Mouse (Mus musculus): ENCODE results near the gene Scaf8. TPM values are rescaled to one million over a fixed set of nuclear protein-coding genes. Genes with fewer than 3 reads are reported as not detected.
"Not testable (repeated sequence)": the region's sequence is repeated elsewhere in the genome, so short reads cannot be mapped to it uniquely, and the experiment has no call there.

Gene Scaf8
- polyA plus RNA-seq, 1 experiment from 2014 or later, result 14.2 TPM

DNA sequence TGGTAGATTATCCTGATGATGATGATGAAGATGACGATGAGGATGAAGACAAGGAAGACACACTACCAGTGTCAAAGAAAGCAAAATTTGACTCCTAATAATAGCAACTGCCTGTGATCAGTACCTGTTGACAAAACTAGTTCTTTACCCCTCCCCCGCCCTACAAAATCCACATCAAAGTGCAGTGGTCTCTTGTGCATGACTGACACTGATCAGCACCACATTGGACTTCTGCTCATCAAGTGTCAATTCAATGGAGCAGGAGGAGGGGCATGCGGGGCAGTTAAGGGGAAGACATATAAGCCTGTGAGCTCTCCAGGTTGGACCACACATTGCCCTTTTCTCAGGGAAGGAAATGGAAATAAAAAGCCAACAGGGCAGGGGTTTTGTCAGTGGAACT, 29.6 kb upstream of the Scaf8 start:
- peak overlapping the region; percentile 51 for H3K4me3 ChIP-seq (replicated peaks)
- H3K4me2 ChIP-seq, result peak overlapping the region; percentile 70
- peak overlapping the region; percentile 59; the same call in 1 of the 2 replicates for H3K9ac ChIP-seq (replicated peaks)
- H3K9me3 ChIP-seq (replicated peaks), result peaks cover 3% of the 10 kb centered on the region
- no peaks in the 10 kb centered on the region for H3K27me3 ChIP-seq (replicated peaks)
- peak overlapping the region; percentile 95 for H3K27ac ChIP-seq (replicated peaks)
- H3K36me3 ChIP-seq, result no peaks in the 10 kb centered on the region
- no peak for ATAC-seq (ENCODE audit: low FRiP score)
- no peaks in the 10 kb centered on the region for H3K4me1 ChIP-seq
- 66% methylated on average over 3 of the region's 3 CpGs for WGBS

DNA sequence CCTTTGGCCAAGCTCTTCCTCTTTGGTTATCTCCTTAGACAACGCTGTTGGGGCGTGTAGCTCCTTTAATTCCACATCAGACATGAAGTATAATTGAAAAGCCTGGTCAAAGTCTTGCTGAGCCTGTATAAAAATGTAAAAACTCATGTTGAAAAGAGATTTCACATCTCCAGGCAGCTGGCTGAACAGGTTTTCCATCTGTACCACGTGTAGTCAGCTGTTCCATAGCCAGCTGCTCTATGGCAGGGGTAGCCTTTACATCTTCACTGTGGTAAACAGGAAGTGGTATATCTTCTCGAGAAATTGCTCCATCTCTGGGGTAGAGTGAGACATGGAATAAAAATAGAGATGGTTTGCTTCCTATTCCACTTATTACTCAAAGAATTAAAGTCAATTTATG, 22.1 kb upstream of the Scaf8 start:
- Histone ChIP-seq H3K4me2 (no peak overlapping the region), H3K36me3 (no peaks in the 10 kb centered on the region), H3K27me3 (replicated peaks) (no peaks in the 10 kb centered on the region), H3K4me1 (no peaks in the 10 kb centered on the region), H3K27ac (replicated peaks) (no peak overlapping the region), H3K9ac (replicated peaks) (no peak overlapping the region), H3K9me3 (replicated peaks) (no peaks in the 10 kb centered on the region), H3K4me3 (replicated peaks) (no peak overlapping the region)
- 56% methylated on average over 4 of the region's 4 CpGs for WGBS
- no peak for ATAC-seq (ENCODE audit: low FRiP score)

DNA sequence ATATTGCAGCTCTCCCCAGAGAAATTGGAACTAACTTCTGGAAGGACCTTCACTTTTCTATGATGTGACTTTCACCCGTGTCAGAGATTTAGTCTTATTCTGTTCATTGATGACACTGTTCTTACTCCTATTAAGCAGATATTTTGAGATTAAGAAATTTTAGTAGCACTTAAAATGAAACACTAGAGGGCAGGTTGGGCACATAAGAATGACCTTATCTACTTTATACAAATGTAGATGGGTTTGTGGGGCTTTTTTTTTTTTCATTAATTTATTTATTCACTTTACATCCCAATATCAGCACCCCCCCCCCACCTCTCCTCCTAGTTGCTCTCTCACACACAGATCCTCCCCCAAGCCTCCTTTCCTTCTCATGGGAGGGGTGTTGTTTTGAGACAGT, 15.5 kb upstream of the Scaf8 start:
- not testable (repeated sequence) for H3K4me3 ChIP-seq (replicated peaks); H3K4me2 ChIP-seq; H3K36me3 ChIP-seq; H3K9ac ChIP-seq (replicated peaks); H3K9me3 ChIP-seq (replicated peaks); H3K27me3 ChIP-seq (replicated peaks); H3K27ac ChIP-seq (replicated peaks); H3K4me1 ChIP-seq; ATAC-seq (ENCODE audit: low FRiP score)
- WGBS, result 88% methylated on average over 1 of the region's 1 CpGs

DNA sequence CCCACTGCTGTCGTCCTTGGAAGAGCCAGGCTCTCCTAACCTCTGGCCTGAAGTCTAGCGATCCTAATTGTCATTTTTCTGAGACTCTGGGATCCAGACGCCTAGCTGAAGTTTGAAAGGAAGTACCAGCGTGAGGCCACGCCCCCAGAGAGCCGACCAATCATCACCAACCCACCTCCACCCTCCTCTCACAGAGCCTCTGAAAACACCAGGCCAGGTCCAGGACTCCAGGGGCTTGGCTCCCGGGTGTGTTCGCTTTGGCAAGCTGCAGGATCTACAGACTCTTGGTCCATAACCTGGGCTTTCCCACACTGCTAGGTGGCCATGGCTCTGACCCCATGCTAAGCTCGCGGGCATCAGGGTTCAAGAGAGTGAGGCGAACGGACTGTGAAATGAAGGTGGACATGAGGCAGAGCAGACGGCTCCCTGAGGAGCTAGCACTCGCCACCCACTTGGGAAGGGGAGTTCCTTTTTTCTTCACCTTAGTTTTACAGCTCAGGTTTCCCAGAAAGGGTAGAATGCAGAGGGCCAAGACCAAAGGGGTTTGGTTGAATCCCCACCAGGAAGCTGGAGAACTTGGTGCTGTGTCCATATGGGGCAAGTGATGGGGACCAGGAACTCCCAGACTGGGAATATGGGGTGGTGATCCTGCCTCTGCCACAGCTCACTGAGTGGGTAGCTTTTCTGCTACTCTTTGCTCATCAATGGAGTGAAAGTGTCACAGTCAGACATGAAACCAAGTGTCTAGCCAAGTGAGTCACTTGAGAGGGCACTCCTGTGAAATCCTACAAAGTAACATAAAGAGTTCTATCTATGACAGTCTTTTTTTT, 12.2 kb upstream of the Scaf8 start:
- no peaks in the 10 kb centered on the region for H3K27me3 ChIP-seq (replicated peaks)
- no peaks in the 10 kb centered on the region for H3K9me3 ChIP-seq (replicated peaks)
- peak overlapping the region; percentile 27 for H3K4me3 ChIP-seq (replicated peaks)
- H3K9ac ChIP-seq (replicated peaks), result 0 out of 2 replicates have a peak overlapping the region, but pooled peaks have one; percentile 20
- peaks cover 4% of the 10 kb centered on the region; the same call in 1 of the 2 replicates for H3K4me1 ChIP-seq
- peak overlapping the region; percentile 53 for H3K4me2 ChIP-seq
- no peak overlapping the region for H3K27ac ChIP-seq (replicated peaks)
- ATAC-seq (ENCODE audit: low FRiP score), result peak; percentile 35; the same call in 1 of the 2 replicates
- H3K36me3 ChIP-seq, result no peaks in the 10 kb centered on the region
- 2% methylated on average over 14 of the region's 14 CpGs for WGBS

DNA sequence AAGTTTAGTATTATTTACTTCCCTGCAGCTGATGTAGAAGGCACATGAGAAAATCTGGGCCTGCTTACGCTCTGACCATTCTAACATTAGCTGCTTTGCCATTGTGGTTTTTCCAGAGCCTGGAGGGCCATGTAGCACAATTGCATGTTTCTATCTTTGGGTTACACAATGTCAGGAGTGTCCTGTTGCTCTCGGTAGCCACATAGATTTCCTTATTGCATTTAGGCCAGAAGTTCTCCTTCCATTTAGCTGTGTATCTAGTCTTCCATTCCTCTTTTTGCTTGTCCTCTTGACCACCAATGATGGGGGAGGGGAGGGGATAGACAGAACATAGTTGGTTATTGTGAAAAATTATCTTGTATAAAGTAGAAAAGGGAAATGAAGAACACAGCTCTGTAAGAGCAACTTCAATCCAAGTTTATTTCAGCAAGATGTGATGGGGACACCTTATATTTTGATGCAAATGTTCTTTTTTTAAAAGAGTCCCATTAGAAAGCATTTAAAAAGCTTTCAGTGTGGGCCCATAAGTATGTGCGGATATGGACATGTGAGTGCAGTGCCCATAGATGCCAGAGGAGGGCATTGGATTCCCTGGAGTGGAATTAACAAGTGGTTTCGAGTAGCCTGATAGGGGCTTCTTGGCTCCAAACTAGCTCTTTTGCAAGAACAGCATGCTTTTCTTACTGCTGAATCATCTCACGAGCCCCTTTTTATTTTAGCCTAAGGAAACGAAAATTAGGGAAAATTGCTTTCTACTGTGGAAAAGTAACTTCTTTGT, 10.4 kb upstream of the Scaf8 start:
- Histone ChIP-seq H3K4me3 (replicated peaks) (no peak overlapping the region), H3K4me2 (no peak overlapping the region), H3K9me3 (replicated peaks) (no peaks in the 10 kb centered on the region), H3K27me3 (replicated peaks) (no peaks in the 10 kb centered on the region), H3K36me3 (no peaks in the 10 kb centered on the region), H3K27ac (replicated peaks) (no peak overlapping the region), H3K4me1 (peaks cover 4% of the 10 kb centered on the region; the same call in 1 of the 2 replicates), H3K9ac (replicated peaks) (no peak overlapping the region)
- 95% methylated on average over 6 of the region's 6 CpGs for WGBS
- ATAC-seq (ENCODE audit: low FRiP score), result no peak

DNA sequence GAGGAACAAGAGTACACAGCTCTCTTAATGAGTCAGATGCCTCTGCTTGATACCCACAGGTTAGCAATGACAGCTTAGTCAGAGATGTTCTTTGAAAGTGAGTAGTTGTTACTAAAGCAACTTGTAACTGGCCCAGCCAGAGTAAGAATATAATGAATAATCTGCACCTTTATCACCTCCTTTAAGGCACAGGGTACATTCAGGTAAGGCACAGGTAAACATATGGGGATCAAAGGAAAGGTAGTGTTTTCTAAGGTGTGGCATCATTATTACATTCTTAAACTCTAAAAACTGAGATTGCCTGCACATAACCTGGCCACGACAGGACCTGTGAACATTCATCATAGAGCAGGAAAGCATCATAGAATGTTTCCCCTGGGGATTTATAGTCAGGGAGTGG, 9.8 kb upstream of the Scaf8 start:
- no peak overlapping the region for H3K4me2 ChIP-seq
- H3K36me3 ChIP-seq, result no peaks in the 10 kb centered on the region
- H3K27ac ChIP-seq (replicated peaks), result no peak overlapping the region
- peaks cover 4% of the 10 kb centered on the region; the same call in 1 of the 2 replicates for H3K4me1 ChIP-seq
- no peak for ATAC-seq (ENCODE audit: low FRiP score)
- no peaks in the 10 kb centered on the region for H3K27me3 ChIP-seq (replicated peaks)
- 93% methylated on average over 1 of the region's 1 CpGs for WGBS
- no peak overlapping the region for H3K4me3 ChIP-seq (replicated peaks)
- no peaks in the 10 kb centered on the region for H3K9me3 ChIP-seq (replicated peaks)
- H3K9ac ChIP-seq (replicated peaks), result no peak overlapping the region

DNA sequence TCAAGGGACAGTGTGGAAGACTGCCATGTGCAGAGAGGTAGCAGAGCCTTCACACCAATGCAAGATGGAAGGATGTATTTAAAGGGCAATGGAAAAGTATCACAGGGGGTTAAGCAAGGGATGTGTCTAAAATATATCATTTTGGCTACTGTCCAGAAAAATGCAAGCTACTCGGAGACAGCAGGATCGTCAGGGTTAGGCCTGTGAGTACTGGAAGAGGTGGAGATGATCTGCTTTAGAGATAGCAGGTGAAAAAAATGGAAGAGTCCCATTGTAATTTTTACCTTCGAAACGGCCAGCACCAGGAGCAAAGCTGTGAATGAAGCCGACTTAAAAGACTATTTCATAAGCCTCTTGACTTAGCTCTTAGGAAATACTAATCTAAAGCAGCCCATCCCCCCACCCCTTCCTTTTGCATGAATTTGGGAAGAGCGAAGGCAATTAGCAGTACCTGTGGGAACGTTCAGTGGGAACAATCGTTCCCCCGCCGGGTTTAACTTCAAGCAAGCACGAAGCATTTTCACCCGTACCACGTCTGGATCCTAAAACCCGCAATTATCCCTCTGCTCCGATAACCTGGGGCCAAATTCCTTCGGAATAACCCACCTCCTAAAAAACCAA, 925 bp upstream of the Scaf8 start:
- peak overlapping the region; percentile 58 for H3K4me2 ChIP-seq
- peaks cover 34% of the 10 kb centered on the region for H3K4me1 ChIP-seq
- H3K4me3 ChIP-seq (replicated peaks), result peak overlapping the region; percentile 95
- no peaks in the 10 kb centered on the region for H3K9me3 ChIP-seq (replicated peaks)
- peak overlapping the region; percentile 86 for H3K9ac ChIP-seq (replicated peaks)
- no peaks in the 10 kb centered on the region for H3K27me3 ChIP-seq (replicated peaks)
- ATAC-seq (ENCODE audit: low FRiP score), result peak; percentile 1; the same call in 1 of the 2 replicates
- under 1% methylated on average over 16 of the region's 16 CpGs for WGBS
- H3K36me3 ChIP-seq, result no peaks in the 10 kb centered on the region
- H3K27ac ChIP-seq (replicated peaks), result peak overlapping the region; percentile 99

DNA sequence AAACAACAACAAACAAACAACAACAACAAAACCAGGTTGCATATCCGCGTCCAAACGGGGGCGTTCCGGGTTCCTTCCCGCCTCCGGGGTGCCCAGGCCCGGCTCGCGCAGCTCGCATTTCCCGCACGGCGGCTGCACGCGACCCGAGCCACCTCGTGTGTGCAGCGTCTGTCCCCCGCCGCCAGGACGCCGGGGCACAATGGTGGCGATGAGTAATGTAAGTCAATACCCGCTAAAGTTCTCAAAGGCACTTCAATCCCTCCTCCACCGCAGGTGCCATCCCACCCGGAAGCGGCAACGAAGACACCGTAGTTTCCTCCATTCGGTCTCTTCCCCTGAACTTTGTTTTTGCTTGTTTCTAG, 433 bp upstream of the Scaf8 start:
- Histone ChIP-seq H3K36me3 (no peaks in the 10 kb centered on the region), H3K4me1 (peaks cover 37% of the 10 kb centered on the region), H3K4me2 (peak overlapping the region; percentile 58), H3K4me3 (replicated peaks) (peak overlapping the region; percentile 95), H3K27ac (replicated peaks) (peak overlapping the region; percentile 99), H3K27me3 (replicated peaks) (no peaks in the 10 kb centered on the region), H3K9me3 (replicated peaks) (no peaks in the 10 kb centered on the region), H3K9ac (replicated peaks) (peak overlapping the region; percentile 86)
- ATAC-seq (ENCODE audit: low FRiP score), result peak; percentile 72
- under 1% methylated on average over 31 of the region's 31 CpGs for WGBS

DNA sequence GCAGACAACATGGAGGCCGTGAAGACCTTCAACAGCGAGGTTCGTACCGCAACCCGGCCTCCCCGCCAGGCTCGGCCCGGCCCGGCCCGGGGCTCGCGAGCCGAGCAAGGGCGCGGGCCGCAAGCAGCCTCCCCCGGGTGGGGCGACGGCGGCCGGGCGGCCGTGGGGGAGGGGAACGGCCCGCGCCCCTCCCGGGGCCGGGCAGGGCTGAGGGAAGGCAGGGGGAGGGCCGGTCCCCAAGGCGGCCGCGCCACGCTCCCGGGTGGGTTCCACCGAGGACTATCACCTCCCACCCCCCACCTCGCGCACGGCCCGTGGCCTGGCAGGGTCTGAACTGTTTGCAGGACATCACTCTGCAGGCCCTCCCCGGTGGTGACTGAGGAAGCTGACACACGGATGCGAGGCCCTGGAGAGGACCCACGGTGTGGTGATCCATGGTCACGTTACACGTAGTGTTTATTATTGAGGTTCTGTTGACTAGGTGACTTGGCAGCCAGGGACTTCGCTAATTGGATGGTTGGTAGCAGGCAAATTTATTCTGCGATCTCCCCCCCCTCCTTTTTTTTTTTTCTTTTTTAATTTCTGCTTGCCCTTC, 705 bp downstream of the Scaf8 start:
- H3K4me1 ChIP-seq, result peaks cover 39% of the 10 kb centered on the region
- ATAC-seq (ENCODE audit: low FRiP score), result peak; percentile 39
- no peaks in the 10 kb centered on the region for H3K27me3 ChIP-seq (replicated peaks)
- H3K27ac ChIP-seq (replicated peaks), result peak overlapping the region; percentile 99
- peak overlapping the region; percentile 86 for H3K9ac ChIP-seq (replicated peaks)
- H3K9me3 ChIP-seq (replicated peaks), result no peaks in the 10 kb centered on the region
- peak overlapping the region; percentile 95 for H3K4me3 ChIP-seq (replicated peaks)
- under 1% methylated on average over 44 of the region's 47 CpGs for WGBS
- peak overlapping the region; percentile 58 for H3K4me2 ChIP-seq
- H3K36me3 ChIP-seq, result no peaks in the 10 kb centered on the region

DNA sequence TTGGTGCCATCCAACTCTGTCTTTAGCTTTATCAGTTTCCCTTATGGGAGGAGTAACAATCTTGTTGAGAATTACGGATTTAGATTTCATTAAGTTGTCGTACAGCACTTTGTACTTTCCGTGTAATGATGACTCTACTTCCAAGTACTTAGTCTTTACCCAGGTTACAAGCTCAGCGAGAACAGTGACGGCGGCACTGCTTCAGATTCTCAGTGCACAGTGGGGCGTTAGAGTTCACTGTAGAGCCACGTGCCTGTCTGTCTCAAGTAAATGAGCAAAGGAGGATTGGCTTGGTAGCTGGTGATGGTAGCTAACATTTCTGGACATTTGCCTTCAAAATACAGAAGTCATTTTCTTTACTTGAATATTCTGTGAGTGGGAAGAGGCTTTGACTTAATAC, 6.2 kb downstream of the Scaf8 start:
- H3K4me2 ChIP-seq, result not testable (repeated sequence)
- 85% methylated on average over 8 of the region's 8 CpGs for WGBS

DNA sequence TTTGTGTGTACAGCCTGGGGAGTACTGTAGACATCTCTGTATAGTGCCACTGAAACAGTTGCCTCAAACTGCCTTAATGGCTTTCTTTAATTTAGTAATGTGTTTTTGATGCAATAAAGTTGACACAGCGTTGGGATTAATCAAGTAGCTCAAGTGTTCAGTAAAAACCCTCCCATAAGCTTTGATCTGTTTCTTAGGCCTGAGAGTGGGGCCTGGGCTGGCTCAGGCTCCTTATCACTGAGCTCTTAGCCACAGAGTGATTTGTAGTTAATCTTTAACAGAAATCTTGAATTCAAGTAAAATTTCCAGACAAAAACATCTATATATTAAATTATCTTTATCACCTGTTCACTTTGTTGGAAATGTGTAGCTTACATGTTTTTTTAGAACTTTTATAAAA, 8.8 kb downstream of the Scaf8 start:
- not testable (repeated sequence) for ATAC-seq (ENCODE audit: low FRiP score); H3K36me3 ChIP-seq; H3K9ac ChIP-seq (replicated peaks); H3K9me3 ChIP-seq (replicated peaks); H3K27me3 ChIP-seq (replicated peaks); H3K4me2 ChIP-seq; H3K27ac ChIP-seq (replicated peaks); H3K4me3 ChIP-seq (replicated peaks)
- 72% methylated on average over 1 of the region's 1 CpGs for WGBS
- H3K4me1 ChIP-seq, result peaks cover 13% of the 10 kb centered on the region

More for the DNA sequence above, 6.2 kb downstream of the Scaf8 start:
- not testable (repeated sequence) for H3K27ac ChIP-seq (replicated peaks); H3K9ac ChIP-seq (replicated peaks); H3K4me3 ChIP-seq (replicated peaks); H3K36me3 ChIP-seq; ATAC-seq (ENCODE audit: low FRiP score); H3K9me3 ChIP-seq (replicated peaks); H3K27me3 ChIP-seq (replicated peaks)
- H3K4me1 ChIP-seq, result peaks cover 34% of the 10 kb centered on the region
